Mouse (Mus musculus) bone marrow, adult 2 months (tissue): ENCODE data around the gene Jhy.

Experiments
- CTCF ChIP-seq: fragments of 200-500 bp; IDR thresholded peaks from 2 replicates; pipeline ENCODE4 v1.5.1; 2011; ENCODE audit warnings: low read length, control low read depth; ENCODE audit not compliant: control insufficient read depth, insufficient read depth
- POLR2A ChIP-seq: fragments of 200-500 bp; IDR thresholded peaks from 2 replicates; pipeline ENCODE4 v1.6.1; 2011; ENCODE audit warnings: low read depth, mild to moderate bottlenecking, control low read depth, low read length, borderline replicate concordance; ENCODE audit not compliant: control insufficient read depth

DNA sequence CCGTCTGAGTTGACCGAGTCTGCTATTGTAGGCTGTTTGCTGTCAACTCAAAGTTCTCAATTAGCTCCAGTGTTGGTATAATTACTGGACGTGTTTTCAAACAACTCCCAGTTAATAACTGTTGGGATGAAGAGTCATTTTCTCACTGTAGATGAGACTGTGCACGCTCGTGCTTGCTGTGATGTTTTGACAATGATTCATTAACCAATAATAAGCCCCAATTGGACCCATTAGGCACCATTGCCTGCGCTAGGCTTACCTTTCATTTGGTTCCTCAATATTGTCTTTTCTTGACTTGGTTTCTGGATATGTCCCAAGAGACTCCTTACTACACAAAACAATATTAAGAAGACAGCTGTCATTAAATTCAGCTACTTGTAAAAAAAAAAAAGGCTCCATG lies 71.5 kb downstream of the Jhy start:
- TF ChIP-seq POLR2A, result no peak
- no peak for TF ChIP-seq CTCF
